Mouse (Mus musculus) midbrain, embryonic 12.5 days (tissue): ENCODE measurements around the gene Kcnj15. TPM values are rescaled to one million over a fixed set of nuclear protein-coding genes. Genes with fewer than 3 reads are reported as not detected.

Experiments used
- ATAC-seq: fragments of 200-750 bp; cut with Nextera tagmentation; 2 replicates; pipeline ENCODE4 v1.8.0; 2017; ENCODE audit warnings: low read depth, moderate TSS enrichment, moderate library complexity; ENCODE audit not compliant: low FRiP score
- H3K27ac ChIP-seq: fragments of 300-500 bp; sonication (generic); replicated peaks from 2 replicates; pipeline ENCODE4 v1.5.1; 2016; ENCODE audit warnings: mild to moderate bottlenecking
- H3K27me3 ChIP-seq: fragments of 300-500 bp; sonication (generic); 2 replicates; pipeline ENCODE4 v1.6.1; 2016; ENCODE audit warnings: mild to moderate bottlenecking
- H3K36me3 ChIP-seq: fragments of 300-500 bp; sonication (generic); 2 replicates; pipeline ENCODE4 v1.6.1; 2016
- H3K4me1 ChIP-seq: fragments of 300-500 bp; sonication (generic); 2 replicates; pipeline ENCODE4 v1.6.1; 2016
- H3K4me2 ChIP-seq: fragments of 300-500 bp; sonication (generic); replicated peaks from 2 replicates; pipeline ENCODE4 v1.6.1; 2016; ENCODE audit warnings: mild to moderate bottlenecking, moderate library complexity
- H3K4me3 ChIP-seq: fragments of 300-500 bp; sonication (generic); 2 replicates; pipeline ENCODE4 v1.5.1; 2016; ENCODE audit warnings: mild to moderate bottlenecking
- H3K9ac ChIP-seq: fragments of 300-500 bp; sonication (generic); replicated peaks from 2 replicates; pipeline ENCODE4 v1.6.1; 2016; ENCODE audit warnings: mild to moderate bottlenecking, moderate library complexity
- H3K9me3 ChIP-seq: fragments of 300-500 bp; sonication (generic); 2 replicates; pipeline ENCODE4 v1.6.1; 2016; ENCODE audit warnings: mild to moderate bottlenecking
- WGBS: fragments of 180-500 bp; shearing (Covaris S2); methylation state at CpG from one replicate; pipeline ENCODE4 v1.1.7; 2016; 5-methylcytosine and 5-hydroxymethylcytosine counted together
- polyA plus RNA-seq: library from polyadenylated mRNA; unstranded; fragments of >200 nt; fragmentation: Nextera tagmentation; extraction: Ambion mirVana; gene quantifications from 2 replicates; pipeline ENCODE4 v1.2.1, GENCODE M21; 2016

Gene Kcnj15
- polyA plus RNA-seq: 0.16 and 0.19 TPM in 2 replicates

- no peak within 1 kb of the TSS for H3K4me3 ChIP-seq
- no peaks in the 10 kb centered on the region for H3K4me1 ChIP-seq
- H3K27ac ChIP-seq: no peak within 1 kb of the TSS
- no peaks in the 10 kb centered on the region for H3K27me3 ChIP-seq
- H3K4me2 ChIP-seq: no peak within 1 kb of the TSS
- ATAC-seq: no peak
- H3K36me3 ChIP-seq: no peaks in the 10 kb centered on the region
- WGBS: 25% methylated on average over 6 of the region's 6 CpGs
- H3K9me3 ChIP-seq: no peaks in the 10 kb centered on the region
- no peak within 1 kb of the TSS for H3K9ac ChIP-seq
Observed at GRCm38 (mm10) chr16:95257266-95257894, at the start of gene Kcnj15. Kcnj15 (plus strand) TSS chr16:95257558.

- ATAC-seq: no peak
- no peak overlapping the region for H3K27ac ChIP-seq
- H3K4me3 ChIP-seq: no peak overlapping the region
- no peaks in the 10 kb centered on the region for H3K9me3 ChIP-seq
- no peaks in the 10 kb centered on the region for H3K36me3 ChIP-seq
- 89% methylated on average over 7 of the region's 7 CpGs for WGBS
- no peak overlapping the region for H3K4me2 ChIP-seq
- H3K27me3 ChIP-seq: no peaks in the 10 kb centered on the region
- H3K9ac ChIP-seq: no peak overlapping the region
- no peaks in the 10 kb centered on the region for H3K4me1 ChIP-seq
Observed at GRCm38 (mm10) chr16:95208243-95208642, 49.1 kb upstream of the Kcnj15 start.

- no peak for ATAC-seq
- no peaks in the 10 kb centered on the region for H3K36me3 ChIP-seq
- no peak overlapping the region for H3K4me2 ChIP-seq
- H3K4me3 ChIP-seq: no peak overlapping the region
- H3K27me3 ChIP-seq: no peaks in the 10 kb centered on the region
- WGBS: 55% methylated on average over 1 of the region's 1 CpGs
- H3K27ac ChIP-seq: no peak overlapping the region
- no peaks in the 10 kb centered on the region for H3K4me1 ChIP-seq
- no peaks in the 10 kb centered on the region for H3K9me3 ChIP-seq
- no peak overlapping the region for H3K9ac ChIP-seq
Observed at GRCm38 (mm10) chr16:95209011-95209466, 48.3 kb upstream of the Kcnj15 start.

GRCm38 (mm10) chr16:95214251-95215197, 42.8 kb upstream of the Kcnj15 start:
- H3K4me1 ChIP-seq: no peaks in the 10 kb centered on the region
- no peak overlapping the region for H3K27ac ChIP-seq
- H3K36me3 ChIP-seq: no peaks in the 10 kb centered on the region
- H3K4me3 ChIP-seq: no peak overlapping the region
- no peak for ATAC-seq
- no peaks in the 10 kb centered on the region for H3K9me3 ChIP-seq
- no peaks in the 10 kb centered on the region for H3K27me3 ChIP-seq
- WGBS: 64% methylated on average over 7 of the region's 7 CpGs
- no peak overlapping the region for H3K4me2 ChIP-seq
- no peak overlapping the region for H3K9ac ChIP-seq

- no peak overlapping the region for H3K4me3 ChIP-seq
- ATAC-seq: peak; percentile 49; the same call in 1 of the 2 replicates
- 50% methylated on average over 9 of the region's 9 CpGs for WGBS
Observed at GRCm38 (mm10) chr16:95215782-95216181, 41.6 kb upstream of the Kcnj15 start.

GRCm38 (mm10) chr16:95216346-95216745, 41.0 kb upstream of the Kcnj15 start:
- 96% methylated on average over 7 of the region's 7 CpGs for WGBS
- Histone ChIP-seq H3K4me3 (no peak overlapping the region), H3K27ac (no peak overlapping the region)

More at GRCm38 (mm10) chr16:95215782-95216181, 41.6 kb upstream of the Kcnj15 start:
- Histone ChIP-seq H3K36me3 (no peaks in the 10 kb centered on the region), H3K27me3 (no peaks in the 10 kb centered on the region), H3K4me2 (no peak overlapping the region), H3K9ac (no peak overlapping the region), H3K9me3 (no peaks in the 10 kb centered on the region), H3K27ac (no peak overlapping the region), H3K4me1 (no peaks in the 10 kb centered on the region)

GRCm38 (mm10) chr16:95216824-95217223, 40.5 kb upstream of the Kcnj15 start:
- Histone ChIP-seq H3K27ac (no peak overlapping the region), H3K36me3 (no peaks in the 10 kb centered on the region), H3K9me3 (no peaks in the 10 kb centered on the region), H3K9ac (no peak overlapping the region), H3K27me3 (no peaks in the 10 kb centered on the region), H3K4me3 (no peak overlapping the region), H3K4me2 (no peak overlapping the region), H3K4me1 (no peaks in the 10 kb centered on the region)
- WGBS: 87% methylated on average over 5 of the region's 5 CpGs
- ATAC-seq: no peak

More at GRCm38 (mm10) chr16:95216346-95216745, 41.0 kb upstream of the Kcnj15 start:
- Histone ChIP-seq H3K4me2 (no peak overlapping the region), H3K36me3 (no peaks in the 10 kb centered on the region), H3K9me3 (no peaks in the 10 kb centered on the region), H3K27me3 (no peaks in the 10 kb centered on the region), H3K9ac (no peak overlapping the region), H3K4me1 (no peaks in the 10 kb centered on the region)
- no peak for ATAC-seq

GRCm38 (mm10) chr16:95218783-95219182, 38.6 kb upstream of the Kcnj15 start:
- Histone ChIP-seq H3K27me3 (no peaks in the 10 kb centered on the region), H3K9ac (no peak overlapping the region), H3K4me3 (no peak overlapping the region), H3K9me3 (no peaks in the 10 kb centered on the region), H3K36me3 (no peaks in the 10 kb centered on the region), H3K4me1 (no peaks in the 10 kb centered on the region), H3K27ac (no peak overlapping the region), H3K4me2 (no peak overlapping the region)
- ATAC-seq: no peak
- WGBS: 89% methylated on average over 5 of the region's 5 CpGs

GRCm38 (mm10) chr16:95219459-95219858, 37.9 kb upstream of the Kcnj15 start:
- Histone ChIP-seq H3K27ac (no peak overlapping the region), H3K9me3 (no peaks in the 10 kb centered on the region), H3K27me3 (no peaks in the 10 kb centered on the region), H3K4me1 (no peaks in the 10 kb centered on the region), H3K4me2 (no peak overlapping the region), H3K9ac (no peak overlapping the region), H3K36me3 (no peaks in the 10 kb centered on the region), H3K4me3 (no peak overlapping the region)
- WGBS: 80% methylated on average over 2 of the region's 2 CpGs
- ATAC-seq: no peak

GRCm38 (mm10) chr16:95221051-95221450, 36.3 kb upstream of the Kcnj15 start:
- Histone ChIP-seq H3K9me3 (no peaks in the 10 kb centered on the region), H3K4me3 (no peak overlapping the region), H3K27me3 (no peaks in the 10 kb centered on the region), H3K9ac (no peak overlapping the region), H3K27ac (no peak overlapping the region), H3K4me2 (no peak overlapping the region), H3K4me1 (no peaks in the 10 kb centered on the region), H3K36me3 (no peaks in the 10 kb centered on the region)
- WGBS: 70% methylated on average over 4 of the region's 4 CpGs
- no peak for ATAC-seq

- H3K27ac ChIP-seq: no peak overlapping the region
- no peaks in the 10 kb centered on the region for H3K9me3 ChIP-seq
- no peak overlapping the region for H3K4me3 ChIP-seq
- H3K4me1 ChIP-seq: no peaks in the 10 kb centered on the region
- no peak overlapping the region for H3K4me2 ChIP-seq
- no peak for ATAC-seq
- H3K9ac ChIP-seq: no peak overlapping the region
- H3K27me3 ChIP-seq: no peaks in the 10 kb centered on the region
- no peaks in the 10 kb centered on the region for H3K36me3 ChIP-seq
- WGBS: 73% methylated on average over 7 of the region's 7 CpGs
Observed at GRCm38 (mm10) chr16:95222026-95222718, 35.2 kb upstream of the Kcnj15 start.

- ATAC-seq: no peak
- H3K4me3 ChIP-seq: no peak overlapping the region
- no peaks in the 10 kb centered on the region for H3K27me3 ChIP-seq
- no peaks in the 10 kb centered on the region for H3K9me3 ChIP-seq
- H3K27ac ChIP-seq: no peak overlapping the region
- no peak overlapping the region for H3K4me2 ChIP-seq
- no peaks in the 10 kb centered on the region for H3K36me3 ChIP-seq
- H3K9ac ChIP-seq: no peak overlapping the region
- WGBS: 90% methylated on average over 8 of the region's 8 CpGs
- H3K4me1 ChIP-seq: no peaks in the 10 kb centered on the region
Observed at GRCm38 (mm10) chr16:95223435-95223834, 33.9 kb upstream of the Kcnj15 start.
